Mouse (Mus musculus) limb, embryonic 11.5 days (tissue): ENCODE data around the gene Themis3. TPM values are rescaled to one million over a fixed set of nuclear protein-coding genes. Genes with fewer than 3 reads are reported as not detected.

Experiments
- ATAC-seq: fragments of 200-750 bp; cut with Nextera tagmentation; 2 replicates; pipeline ENCODE4 v1.8.0; 2017; ENCODE audit warnings: low read depth; ENCODE audit not compliant: insufficient number of reproducible peaks, low FRiP score, low TSS enrichment
- DNase-seq: peaks from one replicate; pipeline ENCODE4 v3.0.0-alpha.2; 2015; ENCODE audit warnings: low spot score
- H3K27ac ChIP-seq: fragments of 300-500 bp; sonication (generic); replicated peaks from 2 replicates; pipeline ENCODE4 v1.5.1; 2014; ENCODE audit warnings: low read depth, mild to moderate bottlenecking, low read length
- H3K27me3 ChIP-seq: fragments of 300-500 bp; sonication (generic); 2 replicates; pipeline ENCODE4 v1.6.1; 2014; ENCODE audit warnings: mild to moderate bottlenecking, low read length, mixed read lengths; ENCODE audit not compliant: control insufficient read depth, insufficient read depth
- H3K36me3 ChIP-seq: fragments of 300-500 bp; sonication (generic); 2 replicates; pipeline ENCODE4 v1.6.1; 2014; ENCODE audit warnings: mild to moderate bottlenecking, low read length, moderate library complexity, mixed read lengths; ENCODE audit not compliant: control insufficient read depth, insufficient read depth
- H3K4me1 ChIP-seq: fragments of 300-500 bp; sonication (generic); 2 replicates; pipeline ENCODE4 v1.6.1; 2014; ENCODE audit warnings: low read length, mixed read lengths; ENCODE audit not compliant: control insufficient read depth, insufficient read depth
- H3K4me2 ChIP-seq: fragments of 300-500 bp; sonication (generic); 2 replicates; pipeline ENCODE4 v1.6.1; 2014; ENCODE audit warnings: low read depth, mild to moderate bottlenecking, moderate library complexity; ENCODE audit not compliant: severe bottlenecking
- H3K4me3 ChIP-seq: fragments of 300-500 bp; sonication (generic); 2 replicates; pipeline ENCODE4 v1.5.1; 2014; ENCODE audit warnings: low read depth, low read length
- H3K9ac ChIP-seq: fragments of 300-500 bp; sonication (generic); 2 replicates; pipeline ENCODE4 v1.6.1; 2014; ENCODE audit warnings: mild to moderate bottlenecking, low read length
- H3K9me3 ChIP-seq: fragments of 300-500 bp; sonication (generic); 2 replicates; pipeline ENCODE4 v1.6.1; 2016; ENCODE audit warnings: low read length; ENCODE audit not compliant: control insufficient read depth
- WGBS: fragments of 180-500 bp; shearing (Covaris S2); extraction: QIAGEN DNeasy Blood & Tissue Kit; methylation state at CpG from one replicate; pipeline ENCODE4 v1.1.7; 2014; 5-methylcytosine and 5-hydroxymethylcytosine counted together
- polyA plus RNA-seq: library from polyadenylated mRNA; unstranded; fragments of >200 nt; fragmentation: Nextera tagmentation; extraction: Ambion mirVana; gene quantifications from 2 replicates; pipeline ENCODE4 v1.2.1, GENCODE M21; 2014

The Themis3 gene
- polyA plus RNA-seq, result not detected in 2 replicates

DNA sequence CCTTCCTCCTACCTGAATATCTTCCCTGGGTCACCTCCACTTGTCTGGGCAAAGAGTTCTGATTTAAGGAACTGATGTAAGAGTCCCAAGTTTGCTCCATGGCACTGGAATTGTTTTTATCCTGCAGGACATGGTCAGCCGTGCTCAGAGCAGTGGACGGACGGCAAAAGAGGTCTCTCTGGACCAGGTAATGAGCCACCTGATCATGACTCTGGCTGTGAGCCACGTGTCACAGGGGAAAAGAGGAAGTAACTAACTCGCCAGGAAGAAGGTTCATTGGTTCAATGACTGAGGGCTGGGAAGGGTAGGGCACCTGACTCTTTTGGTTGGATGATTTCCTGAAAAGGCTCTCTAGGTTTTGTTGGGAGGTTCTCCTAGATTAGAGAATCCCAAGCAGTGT, at the start of gene Themis3:
TSS of gene Themis3 (minus strand) at position 187 of the 400 bp plus-strand sequence.
- no peaks in the 10 kb centered on the region for H3K9me3 ChIP-seq
- H3K4me3 ChIP-seq, result no peak within 1 kb of the TSS
- DNase-seq (no peak), ATAC-seq (no peak)
- no peak within 1 kb of the TSS for H3K4me2 ChIP-seq
- H3K27ac ChIP-seq, result no peak within 1 kb of the TSS
- no peak within 1 kb of the TSS for H3K9ac ChIP-seq
- no peaks in the 10 kb centered on the region for H3K27me3 ChIP-seq
- no peaks in the 10 kb centered on the region for H3K4me1 ChIP-seq
- 72% methylated on average over 5 of the region's 5 CpGs for WGBS
- H3K36me3 ChIP-seq, result no peaks in the 10 kb centered on the region

- Histone ChIP-seq H3K4me1 (no peaks in the 10 kb centered on the region), H3K27ac (no peak overlapping the region), H3K36me3 (no peaks in the 10 kb centered on the region), H3K9ac (no peak overlapping the region), H3K27me3 (no peaks in the 10 kb centered on the region), H3K9me3 (no peaks in the 10 kb centered on the region), H3K4me3 (no peak overlapping the region), H3K4me2 (no peak overlapping the region)
- WGBS, result 85% methylated on average over 7 of the region's 7 CpGs
- no peak for DNase-seq
- no peak for ATAC-seq
Measured at GRCm38 (mm10) chr17:66637951-66638722, 43.7 kb upstream of the Themis3 start.

GRCm38 (mm10) chr17:66619996-66620656, 25.7 kb upstream of the Themis3 start:
- H3K4me2 ChIP-seq, result no peak overlapping the region
- H3K27ac ChIP-seq, result no peak overlapping the region
- DNase-seq, result no peak
- H3K9me3 ChIP-seq, result no peaks in the 10 kb centered on the region
- no peak overlapping the region for H3K4me3 ChIP-seq
- no peaks in the 10 kb centered on the region for H3K4me1 ChIP-seq
- no peaks in the 10 kb centered on the region for H3K36me3 ChIP-seq
- ATAC-seq, result no peak
- H3K9ac ChIP-seq, result no peak overlapping the region
- H3K27me3 ChIP-seq, result no peaks in the 10 kb centered on the region
- 80% methylated on average over 13 of the region's 13 CpGs for WGBS

- DNase-seq (no peak), ATAC-seq (no peak)
- H3K9me3 ChIP-seq, result no peaks in the 10 kb centered on the region
- H3K4me1 ChIP-seq, result no peaks in the 10 kb centered on the region
- H3K27ac ChIP-seq, result no peak overlapping the region
- H3K36me3 ChIP-seq, result no peaks in the 10 kb centered on the region
- no peak overlapping the region for H3K4me2 ChIP-seq
- H3K27me3 ChIP-seq, result no peaks in the 10 kb centered on the region
- no peak overlapping the region for H3K4me3 ChIP-seq
- WGBS, result 82% methylated on average over 3 of the region's 3 CpGs
- no peak overlapping the region for H3K9ac ChIP-seq
Measured at GRCm38 (mm10) chr17:66619255-66619826, 24.9 kb upstream of the Themis3 start.

DNA sequence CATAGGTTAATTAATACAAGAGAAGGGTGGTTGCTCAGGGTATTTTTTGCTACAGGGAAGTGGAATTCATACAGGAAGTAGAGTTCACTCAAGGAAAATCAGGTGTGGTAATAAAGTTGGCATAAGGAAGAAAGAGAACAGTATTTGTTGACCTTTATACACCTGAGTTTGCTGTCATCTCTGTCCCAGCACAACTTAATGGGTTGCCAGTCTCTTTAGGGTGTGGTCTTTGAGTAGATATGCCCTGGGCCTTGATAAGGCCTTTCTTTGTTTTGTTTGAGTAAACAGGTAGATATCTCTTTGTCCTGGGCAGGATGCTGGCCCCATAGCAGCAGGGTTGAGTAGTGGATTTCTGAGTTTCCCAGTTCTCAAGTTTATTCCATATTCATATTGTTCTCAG, 15.6 kb upstream of the Themis3 start:
- Histone ChIP-seq H3K27ac (no peak overlapping the region), H3K9me3 (no peaks in the 10 kb centered on the region), H3K27me3 (no peaks in the 10 kb centered on the region), H3K9ac (no peak overlapping the region), H3K4me1 (no peaks in the 10 kb centered on the region), H3K36me3 (no peaks in the 10 kb centered on the region), H3K4me2 (no peak overlapping the region), H3K4me3 (no peak overlapping the region)
- ATAC-seq (no peak), DNase-seq (no peak)

- 75% methylated on average over 5 of the region's 5 CpGs for WGBS
- no peak overlapping the region for H3K27ac ChIP-seq
- no peak overlapping the region for H3K9ac ChIP-seq
- no peak overlapping the region for H3K4me2 ChIP-seq
- no peaks in the 10 kb centered on the region for H3K4me1 ChIP-seq
- H3K9me3 ChIP-seq, result no peaks in the 10 kb centered on the region
- ATAC-seq (no peak), DNase-seq (no peak)
- no peak overlapping the region for H3K4me3 ChIP-seq
- H3K36me3 ChIP-seq, result no peaks in the 10 kb centered on the region
- H3K27me3 ChIP-seq, result no peaks in the 10 kb centered on the region
Measured at GRCm38 (mm10) chr17:66604931-66605330, 10.5 kb upstream of the Themis3 start.

GRCm38 (mm10) chr17:66601171-66601570, 6.8 kb upstream of the Themis3 start:
- Histone ChIP-seq H3K9ac (no peak overlapping the region), H3K27ac (no peak overlapping the region), H3K36me3 (no peaks in the 10 kb centered on the region), H3K9me3 (no peaks in the 10 kb centered on the region), H3K27me3 (no peaks in the 10 kb centered on the region), H3K4me3 (no peak overlapping the region), H3K4me2 (no peak overlapping the region), H3K4me1 (no peaks in the 10 kb centered on the region)
- DNase-seq (no peak), ATAC-seq (no peak)
- 67% methylated on average over 2 of the region's 2 CpGs for WGBS

DNA sequence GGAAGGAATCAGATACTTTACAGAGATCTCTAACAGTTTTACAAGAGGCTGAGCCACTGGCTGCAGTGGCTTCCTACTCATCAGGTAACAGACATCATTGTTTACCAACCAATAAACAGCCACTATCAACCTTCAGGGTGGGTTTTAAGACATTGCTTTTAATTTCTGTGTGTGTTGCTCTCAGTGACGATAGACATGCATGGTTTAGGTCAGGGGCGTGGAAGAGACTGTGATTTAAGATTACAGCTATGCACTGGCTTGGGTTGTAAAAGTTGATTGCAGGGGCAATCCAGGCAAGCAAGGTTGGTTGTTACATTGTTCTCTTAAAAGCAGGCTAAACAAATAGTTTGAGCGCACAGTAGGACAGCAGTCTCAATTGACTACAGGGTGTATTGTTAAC, 1.4 kb upstream of the Themis3 start:
- H3K27me3 ChIP-seq, result no peaks in the 10 kb centered on the region
- DNase-seq (no peak), ATAC-seq (no peak)
- H3K4me2 ChIP-seq, result no peak overlapping the region
- no peaks in the 10 kb centered on the region for H3K4me1 ChIP-seq
- H3K27ac ChIP-seq, result no peak overlapping the region
- H3K36me3 ChIP-seq, result no peaks in the 10 kb centered on the region
- H3K9me3 ChIP-seq, result no peaks in the 10 kb centered on the region
- 39% methylated on average over 3 of the region's 3 CpGs for WGBS
- no peak overlapping the region for H3K4me3 ChIP-seq
- H3K9ac ChIP-seq, result no peak overlapping the region
